Mouse (Mus musculus): ENCODE measurements around the gene Arglu1.

The Arglu1 gene

GRCm38 (mm10) chr8:8621236-8621917 is 68.9 kb downstream of the Arglu1 start:
- DNase-seq = no peak

DNA sequence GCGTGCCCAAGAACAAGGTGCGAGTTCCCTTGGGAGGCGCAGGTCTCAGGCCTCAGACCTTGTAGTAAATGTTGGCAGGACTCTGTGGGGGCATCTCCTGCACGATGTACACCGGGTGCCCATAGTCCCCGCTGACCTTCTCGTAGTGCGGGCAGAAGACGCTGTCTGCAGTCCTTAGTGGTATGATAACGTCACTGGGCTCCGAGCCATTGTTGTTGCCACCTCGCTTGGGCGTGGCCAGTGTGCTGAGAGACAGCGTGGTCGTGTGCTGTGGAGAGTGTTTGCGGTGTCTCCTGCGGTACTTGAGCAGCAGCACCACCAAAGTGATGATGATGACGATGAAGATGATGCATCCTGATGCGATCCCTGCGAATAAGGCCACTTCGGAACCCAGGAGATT is 69.8 kb downstream of the Arglu1 start:
- DNase-seq = no peak

GRCm38 (mm10) chr8:8619221-8620194 is 70.8 kb downstream of the Arglu1 start:
- DNase-seq = no peak
